Mouse (Mus musculus) liver, embryonic 11.5 days (tissue): ENCODE measurements around the gene Helz2. TPM values are rescaled to one million over a fixed set of nuclear protein-coding genes. Genes with fewer than 3 reads are reported as not detected.
A peak's percentile ranks its signal among the peaks of the same experiment; 100 is the strongest.
"Not testable (repeated sequence)": the region's sequence is repeated elsewhere in the genome, so short reads cannot be mapped to it uniquely, and the experiment has no call there.

ENCODE experiments used
- ATAC-seq: fragments of 200-750 bp; cut with Nextera tagmentation; replicated peaks from 2 replicates; pipeline ENCODE4 v1.8.0; 2017; ENCODE audit warnings: moderate number of reproducible peaks, mild to moderate bottlenecking, moderate TSS enrichment, moderate library complexity; ENCODE audit not compliant: low FRiP score
- DNase-seq: peaks from one replicate; pipeline ENCODE4 v3.0.0-alpha.2; 2017; ENCODE audit warnings: low spot score
- H3K27ac ChIP-seq: fragments of 300-500 bp; sonication (generic); 2 replicates; pipeline ENCODE4 v1.5.1; 2014; ENCODE audit warnings: mild to moderate bottlenecking, low read depth, low read length, control low read depth
- H3K27me3 ChIP-seq: fragments of 300-500 bp; sonication (generic); replicated peaks from 2 replicates; pipeline ENCODE4 v1.6.1; 2014; ENCODE audit warnings: low read length, mixed read lengths; ENCODE audit not compliant: control insufficient read depth, insufficient read depth
- H3K36me3 ChIP-seq: fragments of 300-500 bp; sonication (generic); 2 replicates; pipeline ENCODE4 v1.6.1; 2014; ENCODE audit warnings: mild to moderate bottlenecking, low read length, moderate library complexity, mixed read lengths; ENCODE audit not compliant: control insufficient read depth, insufficient read depth
- H3K4me1 ChIP-seq: fragments of 300-500 bp; sonication (generic); replicated peaks from 2 replicates; pipeline ENCODE4 v1.6.1; 2014; ENCODE audit warnings: low read length, mixed read lengths; ENCODE audit not compliant: control insufficient read depth, insufficient read depth
- H3K4me2 ChIP-seq: fragments of 300-500 bp; sonication (generic); 2 replicates; pipeline ENCODE4 v1.6.1; 2014; ENCODE audit warnings: mild to moderate bottlenecking, control low read depth, moderate library complexity
- H3K4me3 ChIP-seq: fragments of 300-500 bp; sonication (generic); 2 replicates; pipeline ENCODE4 v1.5.1; 2014; ENCODE audit warnings: low read depth, low read length, control low read depth
- H3K9ac ChIP-seq: fragments of 300-500 bp; sonication (generic); 2 replicates; pipeline ENCODE4 v1.6.1; 2014; ENCODE audit warnings: low read depth, low read length, control low read depth
- H3K9me3 ChIP-seq: fragments of 300-500 bp; sonication (generic); 2 replicates; pipeline ENCODE4 v1.6.1; 2016; ENCODE audit warnings: low read length, inconsistent platforms, mixed read lengths; ENCODE audit not compliant: control insufficient read depth
- WGBS: fragments of 180-500 bp; shearing (Covaris S2); extraction: QIAGEN DNeasy Blood & Tissue Kit; methylation state at CpG from one replicate; pipeline ENCODE4 v1.1.7; 2014; 5-methylcytosine and 5-hydroxymethylcytosine counted together
- polyA plus RNA-seq: library from polyadenylated mRNA; unstranded; fragments of >200 nt; fragmentation: Nextera tagmentation; extraction: Ambion mirVana; gene quantifications from 2 replicates; pipeline ENCODE4 v1.2.1, GENCODE M21; 2014

Gene Helz2
- 2.4 and 2.6 TPM in 2 replicates for polyA plus RNA-seq

DNA sequence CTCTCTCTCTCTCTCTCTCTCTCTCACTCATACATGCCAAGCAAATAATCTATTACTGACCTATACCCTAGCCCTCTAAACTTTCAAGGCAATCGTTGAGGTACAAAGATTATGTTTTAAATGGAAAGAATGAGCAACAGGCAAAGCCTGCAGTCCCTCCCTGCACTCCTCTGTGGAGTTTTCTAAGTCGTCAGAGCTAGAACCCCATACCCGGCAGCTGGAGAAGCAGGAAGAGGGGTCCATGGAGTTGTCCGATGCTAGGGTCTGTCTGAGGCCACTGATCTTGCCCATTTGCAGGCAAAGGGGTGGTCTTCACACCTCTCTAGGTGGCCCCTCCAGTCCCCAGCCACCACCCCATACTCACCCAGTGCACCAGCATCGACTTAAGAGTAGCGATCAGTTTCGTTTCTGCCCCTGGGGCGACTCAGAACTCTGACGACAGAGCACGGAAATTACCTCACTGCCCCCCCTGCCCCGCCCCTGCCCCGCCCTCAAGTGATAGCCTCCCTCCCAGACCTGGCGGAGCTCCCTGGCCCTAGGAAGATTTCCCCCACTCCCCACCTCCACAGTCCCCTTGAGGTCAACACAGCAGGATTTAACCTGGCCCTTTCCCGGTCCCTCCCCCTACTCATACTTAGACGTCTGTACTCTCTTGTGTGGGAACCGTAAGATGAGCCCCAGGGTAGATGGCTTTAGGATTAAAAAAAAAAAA is at the start of gene Helz2:
Gene Helz2, minus strand, starts transcription at position 426 of the 712 bp plus-strand sequence.
- DNase-seq (peak; percentile 64), ATAC-seq (peak; percentile 83)
- Histone ChIP-seq H3K36me3 (no peaks in the 10 kb centered on the region), H3K4me2 (peak within 1 kb of the TSS; percentile 81), H3K9ac (peak within 1 kb of the TSS; percentile 80), H3K27ac (no peak within 1 kb of the TSS), H3K9me3 (no peaks in the 10 kb centered on the region), H3K4me3 (peak within 1 kb of the TSS; percentile 69), H3K27me3 (no peaks in the 10 kb centered on the region), H3K4me1 (peaks cover 9% of the 10 kb centered on the region)
- WGBS: 9% methylated on average over 16 of the region's 16 CpGs

DNA sequence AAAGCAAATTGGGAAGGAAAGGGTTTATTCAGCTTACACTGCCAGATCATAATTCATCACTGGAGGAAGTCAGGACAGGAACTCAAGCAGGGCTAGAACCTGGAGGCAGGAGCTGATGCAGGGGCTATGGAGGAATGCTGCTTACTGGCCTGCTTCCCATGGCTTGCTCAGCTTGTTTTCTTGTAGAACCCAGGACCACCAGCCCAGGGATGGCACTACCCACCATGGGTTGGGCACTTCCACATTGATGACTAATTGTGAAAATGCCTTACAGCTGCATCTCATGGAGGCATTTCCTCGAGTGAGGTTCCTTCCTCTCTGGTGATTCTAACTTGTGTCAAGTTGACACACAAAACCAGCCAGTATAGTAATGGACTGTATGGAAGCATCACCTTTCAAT is 49.1 kb upstream of the Helz2 start:
- H3K4me1 ChIP-seq: peaks cover 12% of the 10 kb centered on the region
- no peaks in the 10 kb centered on the region for H3K27me3 ChIP-seq
- H3K9me3 ChIP-seq: no peaks in the 10 kb centered on the region
- H3K4me2 ChIP-seq: no peak overlapping the region
- no peak overlapping the region for H3K4me3 ChIP-seq
- H3K27ac ChIP-seq: no peak overlapping the region
- 57% methylated on average over 1 of the region's 1 CpGs for WGBS
- no peak overlapping the region for H3K9ac ChIP-seq
- DNase-seq (no peak), ATAC-seq (no peak)
- peaks cover 3% of the 10 kb centered on the region for H3K36me3 ChIP-seq

DNA sequence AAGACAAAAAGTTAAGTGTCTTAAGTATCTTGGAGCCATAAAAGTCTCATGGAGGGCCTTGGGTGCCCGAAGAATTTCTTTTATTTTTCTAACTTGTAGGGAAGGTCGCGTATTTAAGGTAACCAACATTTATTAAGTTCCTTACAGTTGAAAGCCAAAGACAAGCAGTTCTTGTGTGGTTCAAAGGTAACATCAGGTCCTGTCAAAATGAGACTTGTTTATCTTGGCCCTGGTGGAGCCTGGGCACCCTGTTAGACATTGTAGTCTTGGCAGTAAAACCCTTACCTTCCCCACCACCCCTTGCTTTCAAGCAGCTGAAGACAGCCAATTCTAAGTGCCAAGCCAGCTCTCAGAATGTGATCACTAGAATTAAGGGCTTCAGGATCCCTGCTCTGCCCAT is 46.9 kb upstream of the Helz2 start:
- Histone ChIP-seq H3K27me3 (no peaks in the 10 kb centered on the region), H3K4me2 (peak overlapping the region; percentile 85), H3K36me3 (peaks cover 6% of the 10 kb centered on the region), H3K4me3 (peak overlapping the region; percentile 80), H3K9ac (peak overlapping the region; percentile 72), H3K9me3 (no peaks in the 10 kb centered on the region), H3K4me1 (peaks cover 12% of the 10 kb centered on the region), H3K27ac (no peak overlapping the region)
- WGBS: 80% methylated on average over 3 of the region's 3 CpGs
- DNase-seq: no peak
- no peak for ATAC-seq

- H3K27me3 ChIP-seq, H3K9me3 ChIP-seq, H3K36me3 ChIP-seq: not testable (repeated sequence)
- Histone ChIP-seq H3K9ac (peak within 1 kb of the TSS; percentile 95), H3K27ac (peak within 1 kb of the TSS; percentile 92), H3K4me3 (peak within 1 kb of the TSS; percentile 80), H3K4me2 (peak within 1 kb of the TSS; percentile 85), H3K4me1 (peaks cover 12% of the 10 kb centered on the region)
- DNase-seq: peak; percentile 86
- ATAC-seq: peak; percentile 96
- WGBS: 6% methylated on average over 29 of the region's 38 CpGs
These were observed 46.1 kb upstream of the Helz2 start, which contains the start of gene Gmeb2 for GRCm38 (mm10) chr2:181287958-181288350. Gene Gmeb2, minus strand, starts transcription at chr2:181288035.

GRCm38 (mm10) chr2:181287338-181287957 is 45.6 kb upstream of the Helz2 start:
- peak overlapping the region; percentile 92 for H3K27ac ChIP-seq
- under 1% methylated on average over 22 of the region's 71 CpGs for WGBS
- peak; percentile 86 for ATAC-seq

GRCm38 (mm10) chr2:181286629-181287337 is 45.0 kb upstream of the Helz2 start:
- Histone ChIP-seq H3K4me3 (peak overlapping the region; percentile 80), H3K9me3 (no peaks in the 10 kb centered on the region), H3K4me2 (peak overlapping the region; percentile 73), H3K27ac (peak overlapping the region; percentile 92), H3K9ac (peak overlapping the region; percentile 95), H3K4me1 (peaks cover 12% of the 10 kb centered on the region), H3K27me3 (no peaks in the 10 kb centered on the region), H3K36me3 (peaks cover 6% of the 10 kb centered on the region)
- ATAC-seq (no peak), DNase-seq (no peak)
- 45% methylated on average over 6 of the region's 6 CpGs for WGBS

More at GRCm38 (mm10) chr2:181287338-181287957, 45.6 kb upstream of the Helz2 start:
- peak overlapping the region; percentile 95 for H3K9ac ChIP-seq
- H3K9me3 ChIP-seq: no peaks in the 10 kb centered on the region
- H3K36me3 ChIP-seq: peaks cover 6% of the 10 kb centered on the region
- peak overlapping the region; percentile 73 for H3K4me2 ChIP-seq
- no peaks in the 10 kb centered on the region for H3K27me3 ChIP-seq
- peak; percentile 91 for DNase-seq
- peak overlapping the region; percentile 80 for H3K4me3 ChIP-seq
- peaks cover 12% of the 10 kb centered on the region for H3K4me1 ChIP-seq

- H3K27ac ChIP-seq: no peak overlapping the region
- WGBS: 73% methylated on average over 1 of the region's 1 CpGs
- DNase-seq: no peak
- H3K4me2 ChIP-seq: no peak overlapping the region
- no peaks in the 10 kb centered on the region for H3K9me3 ChIP-seq
- no peak for ATAC-seq
- peaks cover 6% of the 10 kb centered on the region for H3K36me3 ChIP-seq
- H3K9ac ChIP-seq: no peak overlapping the region
- no peaks in the 10 kb centered on the region for H3K4me1 ChIP-seq
- no peaks in the 10 kb centered on the region for H3K27me3 ChIP-seq
- no peak overlapping the region for H3K4me3 ChIP-seq
These were observed 38.1 kb upstream of the Helz2 start for GRCm38 (mm10) chr2:181279968-181280367.

DNA sequence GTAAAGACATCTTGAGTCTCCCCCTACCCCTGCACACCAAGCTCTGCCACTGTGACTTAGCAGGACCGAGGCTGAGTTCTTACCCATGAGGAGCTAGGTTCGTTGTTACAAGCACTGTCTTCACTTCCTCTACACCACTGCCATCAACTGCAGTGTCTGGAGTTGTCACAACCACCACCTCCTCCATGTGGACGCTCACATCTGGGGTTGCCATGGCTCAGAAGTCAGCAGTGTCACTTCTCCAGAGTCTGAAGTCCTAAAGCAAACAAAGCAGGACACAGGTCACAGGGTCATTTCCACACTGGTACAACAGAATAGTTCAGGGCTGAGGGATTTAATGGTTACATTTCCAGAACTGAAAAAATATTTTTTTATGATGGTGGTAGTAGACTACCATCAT is 36.0 kb upstream of the Helz2 start:
- 69% methylated on average over 3 of the region's 3 CpGs for WGBS
- no peak overlapping the region for H3K27ac ChIP-seq
- ATAC-seq (peak; percentile 53), DNase-seq (no peak)
- H3K9ac ChIP-seq: no peak overlapping the region
- peaks cover 9% of the 10 kb centered on the region for H3K36me3 ChIP-seq
- no peaks in the 10 kb centered on the region for H3K4me1 ChIP-seq
- no peaks in the 10 kb centered on the region for H3K9me3 ChIP-seq
- H3K4me2 ChIP-seq: no peak overlapping the region
- no peak overlapping the region for H3K4me3 ChIP-seq
- no peaks in the 10 kb centered on the region for H3K27me3 ChIP-seq
